Mouse (Mus musculus) megakaryocyte-erythroid progenitor cell, adult 5-6 weeks (primary cell): Measurements from ENCODE around the gene Cebpg. TPM values are rescaled to one million over a fixed set of nuclear protein-coding genes. Genes with fewer than 3 reads are reported as not detected.

Source experiments
- ATAC-seq: replicated peaks from 2 replicates; pipeline ENCODE4 v1.8.0; 2016; ENCODE audit warnings: mild to moderate bottlenecking, inconsistent platforms; ENCODE audit not compliant: severe bottlenecking, poor library complexity, low FRiP score, low TSS enrichment
- total RNA-seq, 2 experiments: library from RNA; stranded (forward) in 1 of 2; stranded (reverse) in 1 of 2; fragments of 200-1000, 215-1000 nt in 1 of 2; fragments of >200 nt in 1 of 2; fragmentation: Nextera tagmentation in 1 of 2; gene quantifications; 2 replicates each; pipeline ENCODE4 v1.2.3; 2014 to 2017

Gene Cebpg
- total RNA-seq (2014; fragmentation: Nextera tagmentation): 20.7 and 21.9 TPM in 2 replicates
- 30.2 and 54.0 TPM in 2 replicates for total RNA-seq (2017)

DNA sequence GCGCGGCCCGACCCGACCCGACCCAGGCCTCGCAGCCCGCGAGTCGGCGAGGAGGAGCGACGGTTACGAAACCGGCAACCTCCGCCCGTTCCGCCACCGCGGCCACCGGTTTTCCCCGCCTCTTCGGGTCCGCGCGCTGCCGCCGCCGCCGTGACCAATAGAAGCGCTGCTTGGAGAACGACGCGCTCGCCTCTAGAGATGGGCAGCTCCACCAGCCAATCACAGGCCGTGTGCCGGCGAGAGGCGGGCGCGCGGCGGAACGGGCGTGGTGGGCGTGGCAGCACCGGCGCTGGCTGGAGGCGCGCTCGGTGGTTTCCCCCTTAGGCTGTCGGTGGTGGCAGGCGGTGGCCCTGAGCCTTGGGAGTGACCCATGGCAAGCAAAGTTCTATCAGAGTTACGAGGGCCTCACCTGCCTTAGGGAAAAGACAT, at the start of gene Cebpg:
TSS of gene Cebpg (minus strand) at position 138 of the 429 bp plus-strand sequence.
- peak; percentile 98 for ATAC-seq

- ATAC-seq: no peak
Observed at GRCm38 (mm10) chr7:35099528-35099927, 43.2 kb upstream of the Cebpg start.

DNA sequence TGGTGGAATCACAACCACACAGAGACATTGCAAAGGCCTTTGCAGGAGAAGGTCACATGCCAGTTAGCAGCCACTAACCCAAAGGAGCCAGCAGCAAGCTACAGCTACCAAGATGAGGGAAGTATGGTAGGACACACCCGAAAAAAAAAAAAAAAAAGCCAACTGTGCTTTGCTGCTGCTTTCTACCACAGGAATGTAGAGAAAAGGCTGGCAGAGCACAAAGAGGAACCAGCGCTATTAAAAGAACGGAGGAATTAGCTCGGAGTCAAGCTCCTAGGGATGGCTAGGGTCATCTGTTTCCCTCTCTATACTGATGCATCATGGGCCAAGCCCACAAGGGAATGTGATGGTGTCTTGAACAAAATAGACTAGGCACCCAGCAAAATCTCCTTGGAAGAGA, 42.4 kb upstream of the Cebpg start:
- ATAC-seq: no peak

- no peak for ATAC-seq
Observed at GRCm38 (mm10) chr7:35094975-35095678, 38.8 kb upstream of the Cebpg start.

GRCm38 (mm10) chr7:35090550-35090949, 34.2 kb upstream of the Cebpg start:
- ATAC-seq: no peak

DNA sequence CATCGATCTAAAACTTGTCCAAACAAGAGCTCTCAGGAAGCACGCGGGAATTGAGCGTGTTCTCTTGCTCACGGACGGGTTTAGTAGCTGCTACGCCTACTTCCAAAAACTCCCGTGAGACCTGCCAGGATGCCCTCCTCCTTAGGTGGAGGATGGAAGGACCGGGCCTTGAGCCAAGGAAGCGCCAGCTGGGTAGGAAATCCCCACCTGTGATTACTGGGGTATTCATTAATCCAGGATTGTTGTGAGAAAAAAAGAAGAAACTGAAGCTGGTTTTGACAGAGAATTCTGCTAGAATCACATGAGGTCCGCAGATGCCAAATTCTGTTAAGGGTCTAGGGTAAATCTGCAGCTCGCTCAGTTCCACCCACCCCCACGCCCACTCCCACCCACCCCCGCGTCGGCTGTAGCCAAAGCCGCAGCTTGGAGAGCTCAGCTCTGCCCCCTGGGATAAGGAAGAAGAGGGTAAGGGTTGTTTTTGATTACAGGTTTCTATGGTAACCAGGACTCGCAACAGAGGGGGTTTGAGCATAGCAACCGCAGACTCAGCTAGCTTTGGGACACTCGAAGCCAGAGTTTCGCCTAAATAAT, 30.0 kb upstream of the Cebpg start:
- ATAC-seq: peak; percentile 81

- ATAC-seq: no peak
Observed at GRCm38 (mm10) chr7:35084565-35085360, 28.4 kb upstream of the Cebpg start.

- 0 out of 2 replicates have a peak, but pooled peaks have one; percentile 35 for ATAC-seq
Observed at GRCm38 (mm10) chr7:35081406-35082104, 25.2 kb upstream of the Cebpg start.

DNA sequence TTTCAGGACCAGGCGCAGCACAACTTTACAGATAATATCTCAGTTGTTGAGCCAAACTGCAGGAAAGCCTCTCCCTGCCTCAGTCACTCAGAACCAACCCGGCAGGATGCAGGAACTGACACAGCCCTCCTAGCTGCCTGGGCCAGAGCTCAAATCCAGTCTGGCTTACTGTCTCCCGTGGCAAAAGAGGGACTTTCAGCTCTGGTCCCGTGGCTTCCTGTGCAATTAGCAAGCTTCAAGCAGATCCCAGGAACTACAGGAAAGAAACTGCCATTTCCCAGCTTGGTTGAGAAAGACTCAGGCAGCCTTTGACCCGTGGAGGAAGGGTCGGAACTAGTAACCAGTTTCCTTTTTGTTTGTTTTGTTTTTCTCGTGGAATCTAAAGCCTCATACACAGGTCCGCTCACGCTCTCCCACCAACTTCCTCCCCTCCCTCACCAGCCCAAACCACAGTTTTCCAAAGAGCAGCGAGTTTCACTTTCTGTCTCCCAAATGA, 24.5 kb upstream of the Cebpg start:
- ATAC-seq: peak; percentile 67

DNA sequence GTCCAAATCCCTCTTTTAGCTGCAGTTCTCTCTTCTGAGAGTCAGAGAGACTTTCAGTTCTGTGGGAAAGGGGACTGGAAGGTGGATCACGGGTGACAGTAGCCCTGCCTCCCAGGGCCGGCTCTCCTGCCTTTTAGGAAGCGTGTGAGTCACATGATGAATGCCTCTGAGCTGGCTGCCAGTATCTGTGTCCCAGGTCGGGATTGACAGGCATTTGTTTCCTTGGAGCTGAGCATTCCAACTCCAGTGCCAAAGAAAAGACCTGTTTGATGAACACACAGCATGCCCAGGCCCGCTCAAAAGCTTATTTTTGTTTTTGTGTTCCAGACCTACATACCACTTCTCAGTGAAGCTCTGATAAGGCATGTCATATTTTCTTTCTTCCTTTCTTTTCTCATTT, 20.3 kb upstream of the Cebpg start:
- no peak for ATAC-seq

GRCm38 (mm10) chr7:35066640-35067212, 10.4 kb upstream of the Cebpg start:
- no peak for ATAC-seq

GRCm38 (mm10) chr7:35065958-35066357, 9.6 kb upstream of the Cebpg start:
- no peak for ATAC-seq

DNA sequence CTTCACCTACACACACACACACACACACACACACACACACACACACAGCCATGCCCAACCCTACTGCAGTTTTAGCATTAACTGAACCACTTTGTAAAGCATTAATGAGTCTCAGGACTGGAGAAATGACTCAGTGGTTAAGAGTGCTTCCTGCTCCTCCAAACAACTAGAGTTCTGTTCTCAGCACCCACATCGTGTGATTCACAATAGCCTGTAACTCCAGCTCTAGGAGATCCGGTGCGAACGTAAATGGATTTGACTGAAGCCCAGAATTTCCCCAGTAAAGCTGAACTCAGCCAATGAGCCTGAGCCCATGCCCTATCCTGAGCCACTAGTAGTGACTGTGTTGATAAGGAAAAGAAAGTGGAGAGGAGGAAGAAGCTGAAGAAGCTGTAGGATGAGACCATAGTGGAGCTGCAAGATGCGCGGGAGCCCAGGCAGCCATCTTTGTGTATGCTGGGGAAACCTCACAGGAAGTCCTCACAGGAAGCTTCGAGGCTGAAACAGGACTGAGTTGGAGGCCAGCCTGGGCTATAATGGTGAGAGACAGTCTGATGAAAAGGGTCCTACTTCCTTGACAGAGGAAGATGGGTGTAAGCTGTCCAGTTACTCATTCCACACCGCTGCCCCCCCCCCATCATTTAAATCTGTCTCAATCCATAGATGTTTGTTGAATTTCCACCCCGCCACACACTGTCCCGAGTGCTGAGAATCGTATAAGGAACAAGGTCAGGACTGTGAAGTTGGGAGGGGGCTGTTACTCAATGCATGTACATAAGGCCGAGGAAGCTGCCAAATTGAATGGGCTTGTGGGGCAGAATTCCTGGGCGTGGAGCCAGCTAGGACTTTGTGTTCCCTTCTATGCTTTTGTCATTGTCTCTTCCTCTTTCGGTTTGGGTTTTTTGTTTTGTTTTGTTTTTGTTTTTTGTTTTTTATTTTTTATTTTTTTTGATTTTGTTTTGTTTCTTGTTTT, 8.2 kb upstream of the Cebpg start:
- ATAC-seq: no peak

GRCm38 (mm10) chr7:35059467-35059866, 3.1 kb upstream of the Cebpg start:
- ATAC-seq: no peak

- ATAC-seq: no peak
Observed at GRCm38 (mm10) chr7:35058329-35058728, 2.0 kb upstream of the Cebpg start.

GRCm38 (mm10) chr7:35057569-35057968, 1.2 kb upstream of the Cebpg start:
- no peak for ATAC-seq

DNA sequence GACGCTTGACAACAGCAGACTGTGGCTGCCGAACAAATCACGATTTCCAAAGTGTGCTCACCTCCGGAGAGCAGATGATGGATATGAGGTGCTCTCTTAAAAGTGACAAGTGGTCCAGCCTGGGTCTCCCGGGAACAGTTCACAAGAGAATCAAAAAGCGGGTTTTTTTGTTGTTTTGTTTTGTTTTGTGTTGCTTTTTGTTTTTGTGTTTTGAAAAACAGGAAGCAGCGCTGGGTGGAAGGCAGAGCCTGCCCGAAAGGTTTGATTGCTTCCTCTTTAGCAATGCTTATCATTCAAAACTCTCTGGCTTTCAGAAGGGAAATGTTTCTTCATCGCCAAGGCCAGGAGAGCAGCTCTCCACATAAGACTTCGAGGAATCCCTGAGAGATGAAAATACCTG, 626 bp upstream of the Cebpg start:
- no peak for ATAC-seq
